12 mouse cellular contexts compared by ENCODE assay signal in the genomic region with DNA sequence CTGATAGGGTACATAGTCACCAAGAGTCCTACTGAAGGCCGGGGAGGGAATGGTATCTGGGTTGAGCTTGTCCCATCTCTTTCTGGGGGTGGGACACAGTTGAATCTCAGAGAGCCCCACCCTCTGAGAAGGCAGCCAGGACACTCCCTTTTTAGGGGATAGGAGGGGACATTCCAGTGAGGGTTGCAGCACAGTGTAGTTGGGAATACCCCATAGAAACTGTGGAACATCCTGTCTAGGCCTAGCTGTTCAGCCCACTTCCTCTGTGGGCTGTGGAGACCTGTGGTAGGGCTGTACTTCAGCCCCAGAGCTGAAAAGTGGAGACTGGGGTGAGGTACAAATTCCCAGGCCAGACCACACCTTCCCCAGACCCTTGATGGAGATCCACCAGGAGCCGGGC. TPM values are rescaled to one million over a fixed set of nuclear protein-coding genes. Genes with fewer than 3 reads are reported as not detected.
DNase-seq lines count a peak whose midpoint lies in the region; ATAC-seq and TF ChIP-seq lines count a peak whose summit lies in the region.
"Had no signal": no experiment of that assay in that cellular context is flagged by ENCODE, and none has a peak within 500 bp of the region (broad histone marks: within the 10 kb centered on the region; RNA-seq: fewer than 3 reads in every experiment).

No protein-coding gene starts in this region.

- TF ChIP-seq CTCF in hindbrain, postnatal 0 days (IDR thresholded peaks at IDR 0.05; ENCODE audit: low read depth): no peak

- peaks cover 36% of the 10 kb centered on the region for H3K4me1 ChIP-seq in hindbrain, embryonic 10.5 days (replicated peaks)
- H3K4me1 ChIP-seq in hindbrain, embryonic 12.5 days: peaks cover 17% of the 10 kb centered on the region
- H3K4me1 ChIP-seq in neural tube, embryonic 12.5 days: peaks cover 18% of the 10 kb centered on the region
- H3K4me1 ChIP-seq in hindbrain, postnatal 0 days (ENCODE audit: insufficient read depth, low read length): peaks cover 16% of the 10 kb centered on the region; the same call in 1 of the 2 replicates
- peaks cover 16% of the 10 kb centered on the region for H3K4me1 ChIP-seq in stomach, embryonic 16.5 days (ENCODE audit: control insufficient read depth, insufficient read depth, low read length)
- H3K4me1 ChIP-seq in embryonic facial prominence, embryonic 10.5 days: peaks cover 24% of the 10 kb centered on the region

- peak overlapping the region; percentile 71; the same call in 1 of the 2 replicates for H3K27ac ChIP-seq in hindbrain, embryonic 10.5 days
- H3K27ac ChIP-seq in hindbrain, embryonic 12.5 days: no peak overlapping the region
- no peak overlapping the region for H3K27ac ChIP-seq in neural tube, embryonic 12.5 days
- H3K27ac ChIP-seq in hindbrain, postnatal 0 days: peak overlapping the region; percentile 54; the same call in 1 of the 2 replicates
- H3K27ac ChIP-seq in stomach, embryonic 16.5 days (ENCODE audit: low read length): no peak overlapping the region
- no peak overlapping the region for H3K27ac ChIP-seq in embryonic facial prominence, embryonic 10.5 days (replicated peaks)
- H3K27ac ChIP-seq: embryonic facial prominence, embryonic 12.5 days; limb, embryonic 12.5 days had no signal

- H3K4me2 ChIP-seq in hindbrain, embryonic 12.5 days (replicated peaks): no peak overlapping the region
- H3K4me2 ChIP-seq in neural tube, embryonic 12.5 days (replicated peaks): 0 out of 2 replicates have a peak overlapping the region, but pooled peaks have one; percentile 38
- peak overlapping the region; percentile 34; the same call in 1 of the 2 replicates for H3K4me2 ChIP-seq in hindbrain, postnatal 0 days (ENCODE audit: low read depth, low read length)
- peak overlapping the region; percentile 33; the same call in 1 of the 2 replicates for H3K4me2 ChIP-seq in stomach, embryonic 16.5 days (ENCODE audit: low read depth, low read length)

- no peak for DNase-seq in hindbrain, embryonic 10.5 days (ENCODE audit: low spot score)
- no peak for DNase-seq in neural tube, embryonic 10.5 days (ENCODE audit: extremely low spot score, low spot score)
- no peak for DNase-seq in hindbrain, postnatal 0 days (ENCODE audit: low spot score)
- DNase-seq in embryonic facial prominence, embryonic 10.5 days (ENCODE audit: low spot score): no peak
- DNase-seq in gastrocnemius, postnatal 25 days: no peak
- DNase-seq: adrenal gland, adult 8-10 months; thymus, adult 2 months had no signal

- no peak overlapping the region for H3K9ac ChIP-seq in hindbrain, embryonic 12.5 days
- no peak overlapping the region for H3K9ac ChIP-seq in neural tube, embryonic 12.5 days
- no peak overlapping the region for H3K9ac ChIP-seq in hindbrain, postnatal 0 days (replicated peaks; ENCODE audit: low read length)
- peak overlapping the region; percentile 46 for H3K9ac ChIP-seq in stomach, embryonic 16.5 days (ENCODE audit: low read length)

- no peak for ATAC-seq in hindbrain, embryonic 12.5 days (ENCODE audit: low FRiP score)
- ATAC-seq in neural tube, embryonic 12.5 days (ENCODE audit: low FRiP score, low read depth): no peak
- no peak for ATAC-seq in hindbrain, postnatal 0 days
- ATAC-seq in stomach, embryonic 16.5 days (ENCODE audit: insufficient read depth, low FRiP score): no peak

- no peaks in the 10 kb centered on the region for H3K27me3 ChIP-seq in hindbrain, embryonic 10.5 days (ENCODE audit: insufficient read depth, poor library complexity, severe bottlenecking)
- no peaks in the 10 kb centered on the region for H3K27me3 ChIP-seq in hindbrain, embryonic 12.5 days
- H3K27me3 ChIP-seq in neural tube, embryonic 12.5 days (replicated peaks): no peaks in the 10 kb centered on the region; the same call in 1 of the 2 replicates
- H3K27me3 ChIP-seq in hindbrain, postnatal 0 days (ENCODE audit: insufficient read depth, low read length): no peaks in the 10 kb centered on the region
- H3K27me3 ChIP-seq in stomach, embryonic 16.5 days (ENCODE audit: control insufficient read depth, insufficient read depth, low read length): no peaks in the 10 kb centered on the region
- H3K27me3 ChIP-seq in embryonic facial prominence, embryonic 10.5 days (replicated peaks; ENCODE audit: low read depth, poor library complexity, severe bottlenecking): no peaks in the 10 kb centered on the region
- H3K27me3 ChIP-seq: embryonic facial prominence, embryonic 12.5 days; limb, embryonic 12.5 days had no signal

- no peaks in the 10 kb centered on the region for H3K9me3 ChIP-seq in hindbrain, embryonic 10.5 days
- no peaks in the 10 kb centered on the region for H3K9me3 ChIP-seq in hindbrain, embryonic 12.5 days (replicated peaks)
- no peaks in the 10 kb centered on the region for H3K9me3 ChIP-seq in neural tube, embryonic 12.5 days
- H3K9me3 ChIP-seq in hindbrain, postnatal 0 days (ENCODE audit: low read length): no peaks in the 10 kb centered on the region
- H3K9me3 ChIP-seq in stomach, embryonic 16.5 days (replicated peaks; ENCODE audit: control insufficient read depth, low read length): no peaks in the 10 kb centered on the region
- no peaks in the 10 kb centered on the region for H3K9me3 ChIP-seq in embryonic facial prominence, embryonic 10.5 days
- H3K9me3 ChIP-seq: embryonic facial prominence, embryonic 12.5 days; limb, embryonic 12.5 days had no signal

- peaks cover 27% of the 10 kb centered on the region for H3K36me3 ChIP-seq in hindbrain, embryonic 10.5 days
- peaks cover 26% of the 10 kb centered on the region for H3K36me3 ChIP-seq in hindbrain, embryonic 12.5 days
- H3K36me3 ChIP-seq in neural tube, embryonic 12.5 days: peaks cover 25% of the 10 kb centered on the region
- H3K36me3 ChIP-seq in hindbrain, postnatal 0 days (ENCODE audit: insufficient read depth, low read length): no peaks in the 10 kb centered on the region; the same call in 1 of the 2 replicates
- no peaks in the 10 kb centered on the region; the same call in 1 of the 2 replicates for H3K36me3 ChIP-seq in stomach, embryonic 16.5 days (ENCODE audit: control insufficient read depth, insufficient read depth, low read length)
- H3K36me3 ChIP-seq in embryonic facial prominence, embryonic 10.5 days (replicated peaks): peaks cover 30% of the 10 kb centered on the region

- 90% methylated on average over 2 of the region's 2 CpGs for WGBS in hindbrain, embryonic 10.5 days
- WGBS in hindbrain, embryonic 12.5 days: 83% methylated on average over 2 of the region's 2 CpGs
- 80% methylated on average over 2 of the region's 2 CpGs for WGBS in neural tube, embryonic 12.5 days
- WGBS in hindbrain, postnatal 0 days: 94% methylated on average over 2 of the region's 2 CpGs
- WGBS in stomach, embryonic 16.5 days: 82% methylated on average over 2 of the region's 2 CpGs
- WGBS in embryonic facial prominence, embryonic 10.5 days: 91% methylated on average over 2 of the region's 2 CpGs

- H3K4me3 ChIP-seq in hindbrain, embryonic 10.5 days: no peak overlapping the region
- H3K4me3 ChIP-seq in hindbrain, embryonic 12.5 days: no peak overlapping the region
- no peak overlapping the region for H3K4me3 ChIP-seq in neural tube, embryonic 12.5 days
- H3K4me3 ChIP-seq in hindbrain, postnatal 0 days (ENCODE audit: low read length): no peak overlapping the region
- H3K4me3 ChIP-seq in stomach, embryonic 16.5 days (replicated peaks; ENCODE audit: low read length): no peak overlapping the region
- H3K4me3 ChIP-seq in embryonic facial prominence, embryonic 10.5 days: no peak overlapping the region
- H3K4me3 ChIP-seq: embryonic facial prominence, embryonic 12.5 days had no signal

RNA-seq across cellular contexts. Expression of gene Susd2, which starts 0.9 kb away (rescaled TPM):
- 2.0 and 3.0 TPM in 2 replicates for polyA plus RNA-seq in hindbrain, embryonic 10.5 days (2016; fragmentation: Nextera tagmentation; extraction: Ambion mirVana)
- polyA plus RNA-seq in hindbrain, embryonic 12.5 days (2016; fragmentation: Nextera tagmentation; extraction: Ambion mirVana): 2.8 TPM in 2 replicates
- polyA plus RNA-seq in neural tube, embryonic 12.5 days (2016; fragmentation: Nextera tagmentation; extraction: Ambion mirVana): 3.2 and 3.6 TPM in 2 replicates
- total RNA-seq in hindbrain, postnatal 0 days (2014; rRNA removed): 14.4 and 14.9 TPM in 2 replicates
- 11.2 and 11.4 TPM in 2 replicates for polyA plus RNA-seq in hindbrain, postnatal 0 days (2015; fragmentation: Nextera tagmentation; extraction: Ambion mirVana)
- polyA plus RNA-seq in stomach, embryonic 16.5 days (2015; fragmentation: Nextera tagmentation; extraction: Ambion mirVana): 16.1 and 18.6 TPM in 2 replicates
- polyA plus RNA-seq in embryonic facial prominence, embryonic 10.5 days (2016; fragmentation: Nextera tagmentation; extraction: Ambion mirVana): 1.6 and 1.8 TPM in 2 replicates
- total RNA-seq in gastrocnemius, postnatal 25 days (2021): 1 to 10 TPM; 1.3 to 1.8 TPM

RNA-seq across cellular contexts. Expression of gene Ggt5, which starts 53.8 kb away (rescaled TPM):
- polyA plus RNA-seq in hindbrain, embryonic 10.5 days (2016; fragmentation: Nextera tagmentation; extraction: Ambion mirVana): 0.30 and 0.82 TPM in 2 replicates
- 1.1 and 2.1 TPM in 2 replicates for polyA plus RNA-seq in hindbrain, embryonic 12.5 days (2016; fragmentation: Nextera tagmentation; extraction: Ambion mirVana)
- polyA plus RNA-seq in neural tube, embryonic 12.5 days (2016; fragmentation: Nextera tagmentation; extraction: Ambion mirVana): 1.1 and 1.6 TPM in 2 replicates
- total RNA-seq in hindbrain, postnatal 0 days (2014; rRNA removed): 2.8 and 3.4 TPM in 2 replicates
- polyA plus RNA-seq in hindbrain, postnatal 0 days (2015; fragmentation: Nextera tagmentation; extraction: Ambion mirVana): 2.3 TPM in 2 replicates
- polyA plus RNA-seq in stomach, embryonic 16.5 days (2015; fragmentation: Nextera tagmentation; extraction: Ambion mirVana): 4.3 and 6.5 TPM in 2 replicates
- polyA plus RNA-seq in embryonic facial prominence, embryonic 10.5 days (2016; fragmentation: Nextera tagmentation; extraction: Ambion mirVana): 0.75 and 0.77 TPM in 2 replicates
- 1 to 10 TPM; 4.9 to 5.3 TPM for total RNA-seq in gastrocnemius, postnatal 25 days (2021)

Comparison
In these comparisons a context has a peak if more than half of its experiments do, and no peak if none do; other contexts are left out.
1. H3K27ac ChIP-seq: peak in hindbrain, embryonic 10.5 days (single experiment) and hindbrain, postnatal 0 days (single experiment); none in hindbrain, embryonic 12.5 days (single experiment), neural tube, embryonic 12.5 days (single experiment), stomach, embryonic 16.5 days (single experiment) and embryonic facial prominence, embryonic 10.5 days (single experiment).